Mouse (Mus musculus): Measurements from ENCODE around the gene Tenm2. TPM values are rescaled to one million over a fixed set of nuclear protein-coding genes. Genes with fewer than 3 reads are reported as not detected.

Tenm2 gene
- polyA plus RNA-seq, 1 experiment from 2014 or later = not detected

- Histone ChIP-seq H3K36me3 (replicated peaks; ENCODE audit: insufficient read depth, low read length) (no peaks in the 10 kb centered on the region), H3K27me3 (ENCODE audit: insufficient read depth, low read length) (peaks cover 11% of the 10 kb centered on the region), H3K4me1 (ENCODE audit: insufficient read depth) (no peaks in the 10 kb centered on the region; the same call in 1 of the 2 replicates), H3K4me2 (ENCODE audit: low read depth, low read length) (peak overlapping the region; percentile 71), H3K4me3 (ENCODE audit: low read depth, low read length) (peak overlapping the region; percentile 59), H3K9me3 (ENCODE audit: low read length) (no peaks in the 10 kb centered on the region), H3K9ac (replicated peaks) (peak overlapping the region; percentile 63), H3K27ac (ENCODE audit: low read depth) (no peak overlapping the region)
- WGBS (ENCODE audit: insufficient replicate concordance) = 4% methylated on average over 12 of the region's 12 CpGs
- no peak for DNase-seq
- no peak for TF ChIP-seq EP300 (IDR thresholded peaks at IDR 0.05; ENCODE audit: low read depth)
- no peak for TF ChIP-seq CTCF (IDR thresholded peaks at IDR 0.05; ENCODE audit: low read depth)
- ATAC-seq = no peak
Observed at GRCm38 (mm10) chr11:35979266-35979732, 1256.5 kb downstream of the Tenm2 start.

GRCm38 (mm10) chr11:35977796-35978195 lies 1258.0 kb downstream of the Tenm2 start:
- peaks cover 3% of the 10 kb centered on the region; the same call in 1 of the 2 replicates for H3K4me1 ChIP-seq (ENCODE audit: insufficient read depth)
- TF ChIP-seq EP300 (IDR thresholded peaks at IDR 0.05; ENCODE audit: low read depth) (no peak), CTCF (IDR thresholded peaks at IDR 0.05; ENCODE audit: low read depth) (no peak)
- no peaks in the 10 kb centered on the region for H3K9me3 ChIP-seq (ENCODE audit: low read length)
- H3K27ac ChIP-seq (ENCODE audit: low read depth) = no peak overlapping the region
- no peak overlapping the region; the same call in 1 of the 2 replicates for H3K4me2 ChIP-seq (ENCODE audit: low read depth, low read length)
- WGBS (ENCODE audit: insufficient replicate concordance) = 58% methylated on average over 3 of the region's 3 CpGs
- DNase-seq (no peak), ATAC-seq (no peak)
- no peak overlapping the region for H3K4me3 ChIP-seq (ENCODE audit: low read depth, low read length)
- H3K36me3 ChIP-seq (replicated peaks; ENCODE audit: insufficient read depth, low read length) = no peaks in the 10 kb centered on the region
- no peak overlapping the region for H3K9ac ChIP-seq (replicated peaks)
- H3K27me3 ChIP-seq (ENCODE audit: insufficient read depth, low read length) = peaks cover 11% of the 10 kb centered on the region

- no peak overlapping the region for H3K4me2 ChIP-seq (ENCODE audit: low read depth, low read length)
- no peak overlapping the region for H3K4me3 ChIP-seq (ENCODE audit: low read depth, low read length)
- peaks cover 11% of the 10 kb centered on the region for H3K27me3 ChIP-seq (ENCODE audit: insufficient read depth, low read length)
- no peaks in the 10 kb centered on the region for H3K9me3 ChIP-seq (ENCODE audit: low read length)
- WGBS (ENCODE audit: insufficient replicate concordance) = 59% methylated on average over 6 of the region's 6 CpGs
- no peak for ATAC-seq
- H3K4me1 ChIP-seq (ENCODE audit: insufficient read depth) = peaks cover 3% of the 10 kb centered on the region; the same call in 1 of the 2 replicates
- no peak overlapping the region for H3K9ac ChIP-seq (replicated peaks)
- DNase-seq = no peak
- TF ChIP-seq EP300 (IDR thresholded peaks at IDR 0.05; ENCODE audit: low read depth) (no peak), CTCF (IDR thresholded peaks at IDR 0.05; ENCODE audit: low read depth) (no peak)
- no peaks in the 10 kb centered on the region for H3K36me3 ChIP-seq (replicated peaks; ENCODE audit: insufficient read depth, low read length)
- H3K27ac ChIP-seq (ENCODE audit: low read depth) = no peak overlapping the region
Observed at GRCm38 (mm10) chr11:35977096-35977495, 1258.7 kb downstream of the Tenm2 start.

- H3K36me3 ChIP-seq (replicated peaks; ENCODE audit: insufficient read depth, low read length) = no peaks in the 10 kb centered on the region
Observed at GRCm38 (mm10) chr11:35976482-35976881, 1259.3 kb downstream of the Tenm2 start.

DNA sequence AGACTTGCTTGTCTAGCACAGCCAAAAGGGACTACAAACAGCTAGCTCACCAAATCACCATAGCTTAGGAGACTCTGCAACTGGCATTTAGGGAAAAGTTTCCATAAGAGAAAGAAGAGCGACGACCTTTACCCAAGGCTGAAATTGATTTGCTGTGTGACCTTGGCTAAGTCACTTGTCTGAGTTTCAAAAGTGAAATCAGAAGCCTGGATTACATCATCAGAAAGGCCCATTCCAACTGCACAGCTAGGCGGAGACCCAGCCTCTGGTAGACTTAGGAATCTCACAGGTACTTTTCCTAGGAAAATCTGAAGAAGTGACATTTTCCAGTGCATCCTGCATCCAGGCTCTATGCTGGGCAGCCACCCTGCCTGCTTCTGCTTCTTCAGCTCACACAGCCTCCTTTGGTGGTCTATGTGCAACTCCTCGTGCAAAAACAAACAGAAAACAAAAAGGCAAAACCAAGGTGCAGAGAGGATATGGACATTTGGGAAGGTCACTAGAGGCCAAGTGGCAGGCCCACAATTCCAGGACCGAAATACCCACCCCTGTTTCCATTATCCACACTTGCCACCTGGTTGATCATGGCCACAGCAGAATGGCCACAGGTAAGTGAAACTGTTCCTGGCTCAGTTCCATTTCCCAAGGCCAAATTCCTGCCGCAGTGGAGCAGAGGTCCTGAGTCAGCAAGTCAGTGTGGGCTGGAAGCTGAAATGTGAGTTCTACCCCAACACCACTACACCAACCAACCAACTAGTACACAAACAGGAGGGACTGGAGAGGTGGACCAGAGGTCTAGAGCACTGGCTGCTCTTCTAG lies 1260.9 kb downstream of the Tenm2 start:
- H3K36me3 ChIP-seq (replicated peaks; ENCODE audit: insufficient read depth, low read length) = no peaks in the 10 kb centered on the region
- no peak overlapping the region for H3K4me2 ChIP-seq (ENCODE audit: low read depth, low read length)
- H3K27ac ChIP-seq (ENCODE audit: low read depth) = peak overlapping the region; percentile 60; the same call in 1 of the 2 replicates
- H3K27me3 ChIP-seq (ENCODE audit: insufficient read depth, low read length) = peaks cover 6% of the 10 kb centered on the region
- DNase-seq (peak; percentile 25), ATAC-seq (peak; percentile 53; the same call in 1 of the 2 replicates)
- H3K9me3 ChIP-seq (ENCODE audit: low read length) = no peaks in the 10 kb centered on the region
- no peak overlapping the region for H3K9ac ChIP-seq (replicated peaks)
- WGBS (ENCODE audit: insufficient replicate concordance) = 56% methylated on average over 6 of the region's 6 CpGs
- H3K4me3 ChIP-seq (ENCODE audit: low read depth, low read length) = no peak overlapping the region
- TF ChIP-seq EP300 (IDR thresholded peaks at IDR 0.05; ENCODE audit: low read depth) = no peak
- no peak for TF ChIP-seq CTCF (IDR thresholded peaks at IDR 0.05; ENCODE audit: low read depth)
- peaks cover 6% of the 10 kb centered on the region; the same call in 1 of the 2 replicates for H3K4me1 ChIP-seq (ENCODE audit: insufficient read depth)

More at GRCm38 (mm10) chr11:35976482-35976881, 1259.3 kb downstream of the Tenm2 start:
- Histone ChIP-seq H3K4me1 (ENCODE audit: insufficient read depth) (peaks cover 4% of the 10 kb centered on the region; the same call in 1 of the 2 replicates), H3K4me2 (ENCODE audit: low read depth, low read length) (no peak overlapping the region), H3K9me3 (ENCODE audit: low read length) (no peaks in the 10 kb centered on the region), H3K4me3 (ENCODE audit: low read depth, low read length) (no peak overlapping the region), H3K9ac (replicated peaks) (no peak overlapping the region), H3K27ac (ENCODE audit: low read depth) (no peak overlapping the region), H3K27me3 (ENCODE audit: insufficient read depth, low read length) (peaks cover 11% of the 10 kb centered on the region)
- no peak for TF ChIP-seq CTCF (IDR thresholded peaks at IDR 0.05; ENCODE audit: low read depth)
- TF ChIP-seq EP300 (IDR thresholded peaks at IDR 0.05; ENCODE audit: low read depth) = no peak
- no peak for ATAC-seq
- WGBS (ENCODE audit: insufficient replicate concordance) = 67% methylated on average over 6 of the region's 6 CpGs
- DNase-seq = no peak

DNA sequence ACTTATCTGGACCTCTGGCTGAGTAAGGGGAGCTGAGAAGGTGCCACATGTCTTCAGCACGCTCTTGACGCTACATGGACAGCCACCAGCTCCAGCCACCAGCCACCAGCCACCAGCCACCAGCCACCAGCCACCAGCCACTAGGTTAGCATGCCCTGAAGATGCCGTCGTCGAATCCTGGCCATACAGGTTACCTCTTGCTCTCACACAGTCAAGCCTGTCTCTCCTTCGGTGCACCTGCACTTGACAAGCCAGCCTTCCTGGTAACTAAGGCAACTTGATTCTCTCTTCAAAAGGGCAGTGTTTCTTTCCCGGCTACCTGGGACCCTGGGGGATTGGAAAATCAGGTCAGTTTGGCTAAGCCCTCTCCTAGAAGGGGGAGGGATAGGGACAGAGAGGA lies 1262.6 kb downstream of the Tenm2 start:
- Histone ChIP-seq H3K4me3 (ENCODE audit: low read depth, low read length) (no peak overlapping the region), H3K9me3 (ENCODE audit: low read length) (no peaks in the 10 kb centered on the region), H3K4me2 (ENCODE audit: low read depth, low read length) (no peak overlapping the region), H3K9ac (replicated peaks) (no peak overlapping the region), H3K27ac (ENCODE audit: low read depth) (no peak overlapping the region), H3K27me3 (ENCODE audit: insufficient read depth, low read length) (no peaks in the 10 kb centered on the region), H3K4me1 (ENCODE audit: insufficient read depth) (peaks cover 6% of the 10 kb centered on the region; the same call in 1 of the 2 replicates), H3K36me3 (replicated peaks; ENCODE audit: insufficient read depth, low read length) (no peaks in the 10 kb centered on the region)
- no peak for ATAC-seq
- TF ChIP-seq CTCF (IDR thresholded peaks at IDR 0.05; ENCODE audit: low read depth) = no peak
- TF ChIP-seq EP300 (IDR thresholded peaks at IDR 0.05; ENCODE audit: low read depth) = no peak
- WGBS (ENCODE audit: insufficient replicate concordance) = 46% methylated on average over 7 of the region's 7 CpGs
- DNase-seq = no peak
